Mouse (Mus musculus) spleen, adult 2 months (tissue): ENCODE data around the gene Spsb1. TPM values are rescaled to one million over a fixed set of nuclear protein-coding genes. Genes with fewer than 3 reads are reported as not detected.
A peak's percentile ranks its signal among the peaks of the same experiment; 100 is the strongest.

Source experiments
- DNase-seq, 2 experiments: peaks; one replicate each; pipeline versions ENCODE4 v3.0.0 to v3.0.0-alpha.2; 2012 to 2021; ENCODE audit warnings: low spot score in 2 of 2, low read depth in 1 of 2
- H3K27ac ChIP-seq: fragments of 200-500 bp; 2 replicates; pipeline ENCODE4 v1.5.1; 2012; ENCODE audit warnings: low read length, inconsistent platforms; ENCODE audit not compliant: insufficient read depth
- H3K27me3 ChIP-seq: fragments of 200-500 bp; 2 replicates; pipeline ENCODE4 v1.6.1; 2012; ENCODE audit warnings: mild to moderate bottlenecking, moderate library complexity, low read length, inconsistent platforms; ENCODE audit not compliant: control insufficient read depth, insufficient read depth
- H3K36me3 ChIP-seq: fragments of 200-500 bp; 2 replicates; pipeline ENCODE4 v1.6.1; 2012; ENCODE audit warnings: mild to moderate bottlenecking, low read length, inconsistent platforms; ENCODE audit not compliant: control insufficient read depth, insufficient read depth
- H3K4me1 ChIP-seq: fragments of 200-500 bp; 2 replicates; pipeline ENCODE4 v1.6.1; 2011; ENCODE audit warnings: inconsistent platforms; ENCODE audit not compliant: control insufficient read depth, insufficient read depth, insufficient read length
- H3K4me3 ChIP-seq: fragments of 200-500 bp; 2 replicates; pipeline ENCODE4 v1.5.1; 2011; ENCODE audit warnings: mild to moderate bottlenecking, inconsistent platforms; ENCODE audit not compliant: insufficient read depth, insufficient read length; ENCODE audit errors: extremely low read depth
- CTCF ChIP-seq: fragments of 200-500 bp; IDR thresholded peaks from 2 replicates; pipeline ENCODE4 v1.5.1; 2011; ENCODE audit warnings: mild to moderate bottlenecking, inconsistent platforms; ENCODE audit not compliant: insufficient read depth, insufficient read length, insufficient replicate concordance; ENCODE audit errors: extremely low read depth
- POLR2A ChIP-seq: fragments of 200-500 bp; IDR thresholded peaks from 2 replicates; pipeline ENCODE4 v1.6.1; 2011; ENCODE audit warnings: low read depth, low read length, inconsistent platforms
- WGBS: fragments of 180-500 bp; shearing (Covaris S2); methylation state at CpG from one replicate; pipeline ENCODE4 v1.1.7; 2018; 5-methylcytosine and 5-hydroxymethylcytosine counted together
- polyA plus RNA-seq: library from polyadenylated mRNA; depleted of rRNA; stranded (reverse); fragments of >200 nt; gene quantifications from 2 replicates; pipeline ENCODE4 v1.2.3, GENCODE M21; 2012

Spsb1 gene
- polyA plus RNA-seq, 1 experiment: 5.9 TPM

- Histone ChIP-seq H3K27me3 (no peaks in the 10 kb centered on the region), H3K27ac (no peak overlapping the region), H3K36me3 (no peaks in the 10 kb centered on the region), H3K4me3 (no peak overlapping the region), H3K4me1 (peaks cover 6% of the 10 kb centered on the region; the same call in 1 of the 2 replicates)
- TF ChIP-seq CTCF (no peak), POLR2A (no peak)
- DNase-seq: no peak
- WGBS: 94% methylated on average over 7 of the region's 7 CpGs
Measured at GRCm38 (mm10) chr4:149894300-149894699, 60.5 kb downstream of the Spsb1 start.

GRCm38 (mm10) chr4:149893611-149894151 lies 61.2 kb downstream of the Spsb1 start:
- no peaks in the 10 kb centered on the region for H3K27me3 ChIP-seq
- H3K4me1 ChIP-seq: peaks cover 6% of the 10 kb centered on the region; the same call in 1 of the 2 replicates
- no peak overlapping the region for H3K4me3 ChIP-seq
- H3K36me3 ChIP-seq: no peaks in the 10 kb centered on the region
- DNase-seq: no peak
- no peak overlapping the region for H3K27ac ChIP-seq
- 82% methylated on average over 11 of the region's 11 CpGs for WGBS
- TF ChIP-seq CTCF (no peak), POLR2A (no peak)

GRCm38 (mm10) chr4:149891172-149891960 lies 63.5 kb downstream of the Spsb1 start:
- no peak for TF ChIP-seq POLR2A
- no peak for TF ChIP-seq CTCF
- Histone ChIP-seq H3K36me3 (no peaks in the 10 kb centered on the region), H3K27me3 (no peaks in the 10 kb centered on the region), H3K4me3 (no peak overlapping the region), H3K27ac (no peak overlapping the region), H3K4me1 (peaks cover 6% of the 10 kb centered on the region; the same call in 1 of the 2 replicates)
- DNase-seq: no peak
- WGBS: 99% methylated on average over 5 of the region's 5 CpGs

- TF ChIP-seq CTCF (no peak), POLR2A (no peak)
- Histone ChIP-seq H3K27ac (0 out of 2 replicates have a peak overlapping the region, but pooled peaks have one; percentile 38), H3K36me3 (no peaks in the 10 kb centered on the region), H3K4me1 (peaks cover 6% of the 10 kb centered on the region; the same call in 1 of the 2 replicates), H3K27me3 (no peaks in the 10 kb centered on the region), H3K4me3 (no peak overlapping the region)
- no peak for DNase-seq
- 71% methylated on average over 8 of the region's 8 CpGs for WGBS
Measured at GRCm38 (mm10) chr4:149890551-149890950, 64.3 kb downstream of the Spsb1 start.

GRCm38 (mm10) chr4:149889851-149890250 lies 65.0 kb downstream of the Spsb1 start:
- WGBS: 18% methylated on average over 13 of the region's 13 CpGs
- H3K4me3 ChIP-seq: no peak overlapping the region
- peak in 1 of 2 experiments; percentile 22 for DNase-seq
- TF ChIP-seq CTCF (no peak), POLR2A (no peak)
- H3K4me1 ChIP-seq: peaks cover 6% of the 10 kb centered on the region; the same call in 1 of the 2 replicates
- H3K27me3 ChIP-seq: no peaks in the 10 kb centered on the region
- peak overlapping the region; percentile 38; the same call in 1 of the 2 replicates for H3K27ac ChIP-seq
- no peaks in the 10 kb centered on the region for H3K36me3 ChIP-seq

- peaks cover 6% of the 10 kb centered on the region; the same call in 1 of the 2 replicates for H3K4me1 ChIP-seq
- DNase-seq: no peak
- TF ChIP-seq CTCF (no peak), POLR2A (no peak)
- WGBS: 24% methylated on average over 20 of the region's 20 CpGs
- H3K27ac ChIP-seq: no peak overlapping the region
- no peaks in the 10 kb centered on the region for H3K36me3 ChIP-seq
- peak overlapping the region; percentile 20; the same call in 1 of the 2 replicates for H3K4me3 ChIP-seq
- H3K27me3 ChIP-seq: no peaks in the 10 kb centered on the region
Measured at GRCm38 (mm10) chr4:149888736-149889470, 65.9 kb downstream of the Spsb1 start.
